Mouse (Mus musculus): ENCODE data around the gene Fndc9. TPM values are rescaled to one million over a fixed set of nuclear protein-coding genes. Genes with fewer than 3 reads are reported as not detected.

Fndc9 gene
- not detected for polyA plus RNA-seq (2014; fragmentation: Illumina TruSeq; extraction: RNeasy Lipid Tissue Mini Kit (QIAGEN cat#74804); ENCODE audit: low read depth, low replicate concordance)

DNA sequence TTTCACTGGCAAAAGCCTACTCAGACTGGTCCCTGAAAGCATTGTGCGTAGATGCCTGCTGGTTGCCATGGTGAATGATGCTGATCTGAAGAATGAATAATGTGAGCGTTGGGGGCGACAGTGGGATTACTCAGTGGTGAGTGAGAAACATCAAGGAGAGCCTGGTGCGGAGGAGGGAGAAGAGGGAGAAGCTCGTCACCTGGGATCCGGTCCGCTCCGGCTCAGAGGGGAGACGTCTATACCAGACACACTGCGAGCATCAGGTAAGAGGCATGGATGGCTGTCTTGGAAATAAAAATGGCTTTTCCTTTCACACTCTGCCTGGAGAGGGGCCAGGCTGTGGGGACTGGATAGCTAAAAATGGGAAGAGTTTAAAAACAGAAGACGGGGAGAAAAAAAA lies at the start of gene Fndc9:
Fndc9 (plus strand) TSS at position 198 of the 400 bp plus-strand sequence.

Other genes with a start within 250 kb of the Fndc9 start
- not detected for gene Gm12166, start 183.2 kb upstream of the Fndc9 start, polyA plus RNA-seq (2014; fragmentation: Illumina TruSeq; extraction: RNeasy Lipid Tissue Mini Kit (QIAGEN cat#74804); ENCODE audit: low read depth, low replicate concordance)
- 0.89 TPM for gene Adam19, start 179.5 kb upstream of the Fndc9 start, polyA plus RNA-seq (2014; fragmentation: Illumina TruSeq; extraction: RNeasy Lipid Tissue Mini Kit (QIAGEN cat#74804); ENCODE audit: low read depth, low replicate concordance)
- gene Nipal4, start 69.0 kb upstream of the Fndc9 start, polyA plus RNA-seq (2014; fragmentation: Illumina TruSeq; extraction: RNeasy Lipid Tissue Mini Kit (QIAGEN cat#74804); ENCODE audit: low read depth, low replicate concordance): not detected
- 136 TPM for gene Cyfip2, start 77.3 kb downstream of the Fndc9 start, polyA plus RNA-seq (2014; fragmentation: Illumina TruSeq; extraction: RNeasy Lipid Tissue Mini Kit (QIAGEN cat#74804); ENCODE audit: low read depth, low replicate concordance)
- 0.12 TPM for gene Itk, start 154.0 kb downstream of the Fndc9 start, polyA plus RNA-seq (2014; fragmentation: Illumina TruSeq; extraction: RNeasy Lipid Tissue Mini Kit (QIAGEN cat#74804); ENCODE audit: low read depth, low replicate concordance)
- not detected for gene Fam71b, start 161.0 kb downstream of the Fndc9 start, polyA plus RNA-seq (2014; fragmentation: Illumina TruSeq; extraction: RNeasy Lipid Tissue Mini Kit (QIAGEN cat#74804); ENCODE audit: low read depth, low replicate concordance)
- 119 TPM for gene Med7, start 201.4 kb downstream of the Fndc9 start, polyA plus RNA-seq (2014; fragmentation: Illumina TruSeq; extraction: RNeasy Lipid Tissue Mini Kit (QIAGEN cat#74804); ENCODE audit: low read depth, low replicate concordance)
- 0.97 TPM for gene Havcr2, start 219.4 kb downstream of the Fndc9 start, polyA plus RNA-seq (2014; fragmentation: Illumina TruSeq; extraction: RNeasy Lipid Tissue Mini Kit (QIAGEN cat#74804); ENCODE audit: low read depth, low replicate concordance)